Mouse (Mus musculus): ENCODE data around the gene Pnpla2. TPM values are rescaled to one million over a fixed set of nuclear protein-coding genes. Genes with fewer than 3 reads are reported as not detected.
A peak's percentile ranks its signal among the peaks of the same experiment; 100 is the strongest.

The Pnpla2 gene
- total RNA-seq, 4 experiments from 2014 or later, result 419 to 549 (median 431) TPM

DNA sequence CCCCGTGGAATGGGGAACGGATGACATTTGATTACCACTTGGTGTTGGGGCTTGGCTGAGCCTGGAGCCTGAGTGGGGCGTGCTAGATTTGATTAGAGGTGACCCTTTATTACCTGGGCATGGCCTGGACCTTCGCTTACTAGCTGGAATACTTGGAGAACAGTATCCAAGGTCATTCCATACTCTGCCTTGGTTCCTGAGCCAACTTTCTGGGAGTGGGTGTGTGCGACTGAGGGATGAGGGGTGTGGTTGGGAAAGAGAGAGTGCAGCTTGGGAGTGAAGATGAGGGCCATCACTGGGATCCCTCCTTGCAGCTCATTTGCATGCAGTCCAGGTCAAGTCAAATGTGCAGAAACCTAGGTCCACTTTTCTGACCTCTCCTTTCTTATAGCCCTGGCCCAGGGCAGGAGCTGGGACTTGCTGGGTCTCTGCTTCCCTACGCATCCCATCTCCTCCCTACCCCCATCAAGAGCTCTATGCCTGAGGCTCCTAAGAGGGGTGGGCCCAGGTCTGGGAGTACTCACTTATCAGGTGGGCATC, 28.2 kb downstream of the Pnpla2 start:
- DNase-seq (ENCODE audit: low spot score), result no peak

DNA sequence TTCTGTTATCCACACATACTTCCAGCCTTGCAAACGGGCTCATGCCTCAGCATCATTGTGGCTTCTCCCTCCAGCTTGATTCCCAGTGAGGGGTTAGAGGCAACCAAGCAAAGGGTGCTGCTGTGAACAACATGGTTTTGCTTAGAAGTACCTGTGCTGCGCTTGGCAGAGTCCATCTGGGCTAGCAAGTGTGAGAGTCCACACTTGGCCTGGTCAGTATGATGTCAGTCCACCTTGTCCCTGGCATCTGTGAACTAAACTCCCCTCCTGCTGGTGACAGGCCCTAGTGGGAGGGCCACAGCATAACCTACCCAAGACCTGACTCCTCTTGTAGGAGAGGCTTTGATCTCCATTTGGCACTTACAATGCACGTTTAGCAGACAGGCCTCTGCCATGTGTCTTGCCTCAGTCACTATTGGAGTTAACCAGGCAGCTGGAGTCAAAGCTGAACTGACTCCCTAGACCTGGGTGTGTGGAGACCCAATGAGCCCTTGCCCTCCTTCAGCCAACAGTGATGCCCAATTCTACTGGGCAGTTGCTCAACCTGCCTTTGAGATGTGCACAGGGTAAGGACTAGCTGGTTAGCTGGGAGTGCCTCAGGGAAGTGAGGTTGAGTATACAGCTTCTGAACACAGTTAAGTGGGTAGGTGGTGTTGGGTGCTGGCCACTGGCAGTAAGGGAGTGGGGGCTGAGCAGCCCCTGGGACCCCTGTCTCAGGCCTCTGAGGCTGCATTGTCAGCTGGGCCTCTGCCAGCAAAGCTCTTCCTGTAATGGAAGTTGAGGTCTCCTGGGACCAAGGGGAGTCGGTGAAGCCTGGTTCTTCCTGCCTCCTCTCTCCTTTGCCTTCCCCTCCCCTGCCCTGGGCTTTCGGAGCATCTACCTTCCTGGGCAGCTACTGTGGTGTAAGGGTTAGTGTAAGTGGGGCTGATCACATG, 29.5 kb downstream of the Pnpla2 start:
- no peak for DNase-seq (ENCODE audit: low spot score)

DNA sequence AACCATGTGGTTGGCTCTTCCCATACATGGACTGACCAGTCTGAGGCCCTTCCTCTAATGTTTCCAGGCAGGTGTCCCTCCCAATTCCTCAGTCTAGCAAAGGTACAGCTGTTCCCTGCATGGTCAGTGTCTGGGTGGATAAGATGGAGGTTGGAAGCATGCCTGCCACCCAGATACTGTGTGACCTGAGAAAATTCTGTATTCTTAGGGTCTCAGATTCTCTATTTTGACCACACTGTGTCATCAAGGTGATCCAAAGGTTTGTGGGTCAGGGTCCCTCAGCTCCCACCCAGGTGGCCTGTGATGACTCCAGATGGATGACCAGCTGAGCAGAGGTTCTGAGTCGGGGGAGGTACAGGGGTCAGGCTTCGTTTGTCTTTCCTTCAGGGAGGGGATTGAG, 30.2 kb downstream of the Pnpla2 start:
- no peak for DNase-seq (ENCODE audit: low spot score)

DNA sequence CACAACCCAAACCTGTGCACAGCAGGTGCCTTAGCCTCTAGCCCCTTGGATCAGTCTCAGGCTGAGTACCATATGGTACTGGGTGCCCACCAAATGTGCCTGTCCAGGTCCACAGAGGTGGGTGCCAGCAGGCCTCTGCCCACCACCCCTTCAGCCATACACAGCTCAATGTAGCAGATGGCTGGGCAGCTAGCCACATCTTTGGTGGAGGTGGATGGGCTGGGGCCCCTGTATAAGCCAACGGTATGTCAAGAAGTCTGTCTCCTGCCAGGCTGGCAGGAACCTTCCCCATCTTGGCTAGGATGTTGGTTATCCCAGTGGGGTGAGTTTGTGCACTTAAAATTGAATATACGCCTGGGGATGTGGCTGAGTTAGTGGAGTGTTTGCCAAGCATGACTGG, 30.6 kb downstream of the Pnpla2 start:
- DNase-seq (ENCODE audit: low spot score), result no peak

DNA sequence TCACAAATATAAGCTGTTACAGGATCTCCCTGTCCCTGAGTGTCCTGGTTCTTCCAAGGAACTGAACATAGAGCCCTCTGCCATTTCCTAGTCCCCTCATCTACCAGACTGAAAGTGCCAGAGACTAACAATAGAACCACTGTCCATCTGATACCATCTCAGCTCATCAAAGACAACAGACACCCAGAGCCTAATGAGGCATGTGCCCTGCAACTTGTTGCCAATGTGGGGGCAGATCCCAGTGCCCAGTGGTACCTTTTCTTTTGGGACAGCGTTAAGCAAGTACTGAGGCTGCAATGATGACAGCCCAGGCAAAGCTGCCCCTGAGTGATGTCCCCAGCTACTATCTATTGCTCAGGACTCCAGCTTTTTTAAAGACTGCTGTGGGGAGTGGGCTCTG, 31.2 kb downstream of the Pnpla2 start:
- DNase-seq (ENCODE audit: low spot score), result no peak

DNA sequence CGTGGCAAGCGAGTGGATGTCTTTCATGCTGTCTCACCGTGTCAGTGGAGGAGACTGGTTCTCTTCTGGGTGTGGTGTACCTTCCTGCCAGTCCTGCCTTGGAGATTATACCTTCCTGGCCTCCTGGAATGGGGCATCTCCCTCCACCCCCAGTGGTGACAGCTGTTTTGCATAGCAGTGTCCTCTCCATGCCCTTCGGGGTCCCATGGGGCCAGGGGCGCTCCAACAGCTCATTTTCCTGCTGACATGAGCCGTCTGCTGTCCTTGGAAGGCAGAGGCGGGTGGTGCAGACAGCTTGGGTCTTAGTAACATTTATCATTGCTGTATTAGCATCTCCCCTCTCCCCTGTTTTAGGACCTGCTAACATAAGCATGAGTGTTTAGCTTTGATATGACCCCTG, 32.1 kb downstream of the Pnpla2 start:
- no peak for DNase-seq (ENCODE audit: low spot score)

DNA sequence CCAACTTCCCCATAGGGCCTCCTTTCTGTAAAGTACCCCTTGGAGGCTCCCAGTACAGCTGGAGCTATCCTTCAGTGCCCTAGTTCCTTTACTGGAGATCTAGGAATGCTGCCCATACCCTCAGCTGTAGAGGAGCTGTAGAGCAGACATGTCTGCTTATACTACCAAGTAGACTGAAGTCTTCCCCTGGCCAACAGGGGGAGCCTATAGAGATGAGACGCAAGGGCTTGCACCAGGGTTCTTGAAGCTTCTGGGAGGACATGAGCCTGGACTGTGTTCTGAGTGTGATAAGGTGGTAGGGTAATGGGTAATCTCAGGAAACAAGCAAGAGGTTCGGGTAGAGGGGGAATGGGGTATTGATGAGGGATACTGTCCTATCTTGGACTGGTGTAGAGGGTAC, 36.2 kb downstream of the Pnpla2 start:
- DNase-seq (ENCODE audit: low spot score), result no peak

DNA sequence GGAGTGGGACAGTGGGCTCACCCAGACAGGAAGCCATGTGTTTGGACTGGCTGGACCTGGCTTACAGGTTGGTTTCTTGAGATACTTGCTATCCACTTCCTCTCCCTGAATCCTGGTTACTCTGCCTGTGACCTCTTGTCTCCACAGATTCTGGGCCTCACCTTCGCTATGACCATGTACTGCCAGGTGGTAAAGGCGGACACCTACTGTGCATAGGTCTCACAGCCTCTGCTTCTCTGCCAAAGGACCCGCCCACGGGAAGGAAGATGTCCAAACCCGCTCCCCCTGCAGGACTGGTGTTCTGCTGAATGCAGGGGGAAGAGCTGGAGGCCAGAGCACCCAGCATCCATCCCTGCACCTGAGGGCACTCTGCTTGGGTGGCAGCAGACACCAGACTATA, 37.7 kb downstream of the Pnpla2 start:
- no peak for DNase-seq (ENCODE audit: low spot score)

DNA sequence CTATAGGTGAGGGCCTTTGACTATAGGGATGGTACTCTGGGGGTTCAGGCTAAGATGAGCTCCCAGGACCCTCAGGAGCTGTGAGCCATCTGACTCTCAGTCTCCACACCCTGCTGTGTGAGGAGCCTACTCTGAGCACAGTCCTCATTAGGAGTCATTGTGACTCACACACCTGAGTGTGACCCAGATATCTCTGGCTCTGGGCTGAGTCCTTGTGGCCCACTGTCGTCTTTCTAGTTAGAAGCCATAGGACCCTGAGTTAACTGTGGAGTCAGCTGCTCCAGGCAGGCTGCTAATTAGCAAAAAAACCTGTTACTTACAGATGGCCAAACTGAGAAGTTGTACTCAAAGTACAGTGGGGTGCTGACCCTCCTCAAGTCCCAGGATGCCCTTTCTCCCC, 38.7 kb downstream of the Pnpla2 start:
- no peak for DNase-seq (ENCODE audit: low spot score)

DNA sequence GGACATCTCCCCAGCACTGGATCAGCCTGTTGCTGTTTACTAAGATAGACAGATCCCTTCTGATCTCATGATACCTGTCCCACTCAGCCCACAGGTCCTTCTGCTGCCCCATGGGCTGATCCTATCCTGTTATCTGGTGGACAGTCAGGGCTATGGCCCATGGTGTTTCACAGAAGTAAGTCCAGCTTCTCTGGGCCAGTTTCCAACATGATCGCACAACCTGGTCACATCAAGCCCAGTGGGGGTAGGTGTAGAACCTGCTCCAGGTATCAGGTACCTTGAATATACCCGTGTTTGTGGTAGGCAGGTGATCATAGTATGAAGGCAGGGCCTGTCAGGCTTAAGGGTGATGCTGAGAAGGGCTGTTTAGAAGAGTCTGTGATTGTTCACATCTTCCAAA, 40.4 kb downstream of the Pnpla2 start:
- no peak for DNase-seq (ENCODE audit: low spot score)

DNA sequence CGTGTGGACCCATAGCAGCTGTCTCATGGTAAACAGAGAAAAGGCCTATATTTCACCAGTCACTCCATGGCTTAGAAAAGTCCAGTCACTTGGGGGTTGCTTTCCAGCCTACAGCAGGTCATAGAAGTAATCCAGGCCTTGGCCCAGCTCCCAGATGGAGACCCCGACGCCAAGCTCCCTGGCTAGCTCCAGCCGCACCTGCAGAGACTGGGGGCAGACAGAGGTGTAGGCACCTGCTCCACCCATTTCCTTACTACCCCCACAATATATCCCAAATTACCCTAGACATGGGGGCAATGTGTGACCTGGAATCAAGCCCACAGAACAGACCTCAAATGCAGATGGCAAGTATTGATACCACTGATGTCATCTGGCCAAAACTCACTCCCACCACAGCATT, 40.9 kb downstream of the Pnpla2 start:
- DNase-seq (ENCODE audit: low spot score), result no peak

DNA sequence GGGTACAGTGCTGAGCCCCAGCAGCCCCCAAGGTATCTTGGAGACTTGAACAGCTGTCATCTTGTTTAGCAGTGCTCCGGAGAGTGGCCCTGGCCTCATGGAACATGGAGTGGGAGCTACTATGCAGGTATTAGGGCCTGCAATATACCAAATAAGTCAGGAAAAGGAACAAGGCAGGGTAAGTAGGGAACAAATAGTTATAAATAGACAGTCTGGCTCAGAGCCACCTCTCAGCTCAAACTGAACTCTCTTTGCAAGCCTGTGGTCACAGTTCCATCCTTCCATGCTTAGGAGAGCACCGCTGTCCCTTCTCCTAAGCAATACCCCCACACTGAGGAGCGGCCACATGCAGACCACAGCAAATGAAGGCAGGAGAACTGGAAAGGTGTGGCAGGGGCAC, 42.6 kb downstream of the Pnpla2 start:
- peak; percentile 40 for DNase-seq (ENCODE audit: low spot score)

DNA sequence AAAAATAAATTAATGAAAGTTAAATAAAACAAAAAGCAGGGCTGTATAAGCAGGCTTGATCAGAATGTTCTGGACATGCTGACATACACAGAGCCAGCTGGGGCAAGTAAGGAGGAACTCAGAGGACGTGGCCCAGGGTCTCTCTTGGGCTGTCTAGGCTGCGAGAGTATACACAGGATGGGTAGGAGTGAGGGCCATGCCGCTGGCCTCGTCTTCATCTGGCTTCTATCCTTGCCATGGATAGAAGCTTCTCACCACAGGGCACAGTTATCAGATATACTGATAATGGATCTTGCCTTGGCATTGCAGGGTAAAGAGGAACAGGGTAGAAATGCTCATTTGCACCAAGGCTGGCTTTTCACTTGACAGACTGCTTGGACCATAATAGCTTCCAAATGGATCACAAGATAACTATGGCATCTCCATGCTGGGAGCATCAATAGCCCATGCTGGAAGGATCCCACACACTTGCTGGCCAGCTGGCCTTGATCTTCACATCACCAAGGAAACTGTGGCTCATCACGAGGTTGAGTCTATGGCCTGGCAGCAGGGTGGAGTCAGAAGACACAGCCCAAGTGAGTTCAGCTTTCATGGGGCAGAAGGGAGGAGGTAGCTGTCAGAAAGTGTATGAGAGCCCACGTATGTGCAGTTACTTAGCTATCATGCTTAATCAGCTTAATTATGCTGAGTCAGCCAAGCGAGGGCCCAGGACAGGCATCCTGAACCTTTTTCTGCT, 47.0 kb downstream of the Pnpla2 start:
- no peak for DNase-seq (ENCODE audit: low spot score)

DNA sequence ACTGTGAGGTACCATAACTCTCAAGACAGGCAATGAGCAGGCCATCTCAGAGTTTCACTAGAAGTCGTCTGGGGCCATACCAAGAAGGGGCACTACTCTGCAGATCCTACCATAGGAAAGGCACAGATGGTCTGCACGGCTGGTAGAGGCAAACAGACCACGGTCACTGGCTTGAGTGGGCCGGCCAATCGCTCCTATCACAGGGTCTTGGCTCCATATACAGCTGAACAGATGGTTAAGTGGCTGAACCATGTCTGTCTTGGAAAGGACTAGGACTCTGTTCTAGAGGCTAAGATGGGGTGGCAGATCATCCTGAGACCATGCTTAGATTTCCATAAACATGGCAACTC, 47.5 kb downstream of the Pnpla2 start:
- DNase-seq (ENCODE audit: low spot score), result no peak

DNA sequence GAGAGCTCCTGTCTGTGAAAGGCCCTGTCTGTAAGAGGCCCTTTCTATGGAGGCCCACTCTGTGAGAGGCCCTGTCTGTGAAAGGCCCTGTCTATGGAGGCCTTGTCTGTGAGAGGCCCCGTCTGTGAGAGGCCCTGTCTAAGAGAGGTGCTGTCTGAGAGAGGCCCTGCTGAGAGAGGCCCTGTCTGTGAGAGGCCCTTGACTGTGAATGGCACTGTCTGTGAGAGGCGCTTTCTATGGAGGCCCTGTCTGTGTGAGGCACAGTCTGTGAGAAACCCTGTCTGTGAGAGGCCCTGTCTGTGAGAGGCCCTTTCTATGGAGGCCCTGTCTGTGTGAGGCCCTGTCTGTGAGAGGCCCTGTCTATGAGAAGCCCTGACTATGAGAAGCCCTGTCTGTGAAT, 51.3 kb downstream of the Pnpla2 start:
- no peak for DNase-seq (ENCODE audit: low spot score)

DNA sequence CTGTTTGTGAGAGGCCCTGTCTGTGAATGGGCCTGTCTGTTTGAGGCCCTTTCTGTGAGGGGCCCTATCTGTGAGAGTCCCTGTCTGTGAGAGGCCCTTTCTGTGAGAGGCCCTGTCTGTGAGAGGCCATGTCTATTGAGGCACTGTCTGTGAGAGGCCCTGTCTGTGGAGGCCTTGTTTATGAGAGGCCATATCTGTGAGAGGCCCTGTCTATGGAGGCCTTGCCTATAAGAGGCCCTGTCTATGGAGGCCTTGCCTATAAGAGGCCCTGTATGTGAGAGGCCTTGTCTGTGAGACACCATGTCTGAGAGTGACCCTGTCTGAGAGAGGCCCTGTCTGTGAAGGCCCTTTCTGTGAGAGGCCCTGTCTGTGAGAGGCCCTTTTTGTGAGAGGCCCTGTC, 53.2 kb downstream of the Pnpla2 start:
- DNase-seq (ENCODE audit: low spot score), result no peak

DNA sequence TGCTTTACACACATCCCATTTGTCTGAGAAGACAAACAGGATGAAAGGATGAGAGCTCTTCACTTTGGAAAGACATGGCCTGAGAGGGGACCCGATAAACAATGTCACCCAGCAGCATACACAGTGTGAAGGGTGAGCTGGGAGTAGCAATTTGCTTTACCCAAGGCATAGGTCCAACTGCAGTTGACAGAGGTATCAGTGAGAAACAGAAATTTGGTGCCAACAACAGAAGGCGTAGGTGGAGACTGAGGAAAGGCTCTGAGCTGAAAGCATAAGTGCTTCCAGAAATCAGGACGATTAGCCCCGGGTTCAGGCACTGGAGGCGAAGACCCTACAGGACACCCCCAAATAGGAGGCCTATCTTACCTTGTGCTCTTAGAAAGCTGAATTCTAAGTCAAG, 55.2 kb downstream of the Pnpla2 start:
- no peak for DNase-seq (ENCODE audit: low spot score)

Other genes with a start within 250 kb of the Pnpla2 start
- gene Lmntd2, start 241.1 kb upstream of the Pnpla2 start, total RNA-seq (2022), result not detected
- under 1 TPM in 3 of 4 experiments, not detected in 1; 0.66 to 0.90 (median 0.73) TPM for gene Rassf7, start 239.3 kb upstream of the Pnpla2 start, total RNA-seq (2022)
- 10 to 100 TPM; 26.2 to 38.2 (median 31.9) TPM for gene Phrf1, start 226.4 kb upstream of the Pnpla2 start, total RNA-seq (2022)
- gene Irf7, start 188.7 kb upstream of the Pnpla2 start, total RNA-seq (2022), result 1 to 10 TPM; 1.7 to 2.4 (median 2.1) TPM
- gene Cdhr5, start 178.4 kb upstream of the Pnpla2 start, total RNA-seq (2022), result not detected
- not detected for gene Sct, start 176.1 kb upstream of the Pnpla2 start, total RNA-seq (2022)
- gene Drd4, start 163.2 kb upstream of the Pnpla2 start, total RNA-seq (2022), result not detected
- gene Deaf1, start 127.5 kb upstream of the Pnpla2 start, total RNA-seq (2022), result 10 to 100 TPM; 10.8 to 14.7 (median 12.7) TPM
- gene Tmem80, start 127.5 kb upstream of the Pnpla2 start, total RNA-seq (2022), result 10 to 100 TPM; 13.7 to 16.6 (median 15.5) TPM
- 1 to 10 TPM; 3.7 to 5.0 (median 3.9) TPM for gene Eps8l2, start 116.3 kb upstream of the Pnpla2 start, total RNA-seq (2022)
- gene Taldo1, start 63.0 kb upstream of the Pnpla2 start, total RNA-seq (2022), result 100 to 1,000 TPM; 107 to 115 (median 110) TPM
- gene Gatd1, start 41.1 kb upstream of the Pnpla2 start, total RNA-seq (2022), result 10 to 100 TPM; 13.3 to 16.0 (median 14.8) TPM
- 1 to 10 TPM in 3 of 4 experiments, under 1 TPM in 1; 0.78 to 1.7 (median 1.4) TPM for gene Cend1, start 25.7 kb upstream of the Pnpla2 start, total RNA-seq (2022)
- gene Slc25a22, start 17.3 kb upstream of the Pnpla2 start, total RNA-seq (2022), result 10 to 100 TPM; 44.3 to 76.1 (median 66.5) TPM
- gene Pidd1, start 11.2 kb upstream of the Pnpla2 start, total RNA-seq (2022), result under 1 TPM; 0.32 to 0.62 (median 0.44) TPM
- gene Rplp2, start 7.8 kb upstream of the Pnpla2 start, total RNA-seq (2022), result 100 to 1,000 TPM; 796 to 941 (median 846) TPM
- gene Cracr2b, start 5.9 kb downstream of the Pnpla2 start, total RNA-seq (2022), result 10 to 100 TPM; 17.7 to 24.2 (median 19.1) TPM
- gene Cd151, start 12.2 kb downstream of the Pnpla2 start, total RNA-seq (2022), result 100 to 1,000 TPM; 331 to 351 (median 345) TPM
- 10 to 100 TPM; 75.5 to 93.4 (median 84.3) TPM for gene Polr2l, start 19.9 kb downstream of the Pnpla2 start, total RNA-seq (2022)
- gene Tspan4, start 20.0 kb downstream of the Pnpla2 start, total RNA-seq (2022), result 10 to 100 TPM; 25.8 to 45.3 (median 42.8) TPM
- gene Chid1, start 84.7 kb downstream of the Pnpla2 start, total RNA-seq (2022), result 10 to 100 TPM; 48.2 to 55.0 (median 50.3) TPM
- 10 to 100 TPM; 55.2 to 65.5 (median 61.3) TPM for gene Ap2a2, start 107.0 kb downstream of the Pnpla2 start, total RNA-seq (2022)
- not detected for gene Muc6, start 200.1 kb downstream of the Pnpla2 start, total RNA-seq (2022)
- gene Muc2, start 235.1 kb downstream of the Pnpla2 start, total RNA-seq (2022), result not detected

All from heart, adult 8-10 months (tissue).